Mouse (Mus musculus): ENCODE results near the gene Ccdc40.

GRCm38 (mm10) chr11:119206562-119206961, 21.8 kb upstream of the Ccdc40 start:
- TF ChIP-seq GATA1 (IDR thresholded peaks at IDR 0.05; ENCODE audit: borderline replicate concordance, low read length) (no peak), FLI1 (IDR thresholded peaks at IDR 0.05; ENCODE audit: low read length) (no peak)

All from megakaryocyte, embryonic 14.5 days (primary cell).